Mouse (Mus musculus) embryonic stem cell, embryonic (primary cell): ENCODE measurements around the gene Rgs3.

Source experiments
- CTCF ChIA-PET, 4 experiments: fragments of 300-600 bp in 2 of 4; fragments of 350-600 bp in 2 of 4; sonication (Branson Sonifier 250); formaldehyde crosslinking; loops; one replicate each; lab custom pipeline; 2022; ENCODE audit warnings: inconsistent platforms in 2 of 4; lab: Charles Lee
- POLR2A ChIA-PET, 4 experiments: fragments of 300-600 bp in 2 of 4; fragments of 350-600 bp in 2 of 4; sonication (Branson Sonifier 250); formaldehyde crosslinking; loops; one replicate each; lab custom pipeline; 2022; ENCODE audit warnings: antibody characterized with exemption in 4 of 4, inconsistent platforms in 1 of 4; lab: Charles Lee

The Rgs3 gene

GRCm38 (mm10) chr4:62626228-62627026 lies 66.8 kb downstream of the Rgs3 start:
- ChIA-PET CTCF (no interaction called here), POLR2A (interaction anchor here in 2 of 4 experiments (0.9 to 2.1 kb wide), 10 partner anchors 10 to 125 kb away, joined by 3 to 10 read pairs (median 4); no protein-coding TSS in a partner anchor)

DNA sequence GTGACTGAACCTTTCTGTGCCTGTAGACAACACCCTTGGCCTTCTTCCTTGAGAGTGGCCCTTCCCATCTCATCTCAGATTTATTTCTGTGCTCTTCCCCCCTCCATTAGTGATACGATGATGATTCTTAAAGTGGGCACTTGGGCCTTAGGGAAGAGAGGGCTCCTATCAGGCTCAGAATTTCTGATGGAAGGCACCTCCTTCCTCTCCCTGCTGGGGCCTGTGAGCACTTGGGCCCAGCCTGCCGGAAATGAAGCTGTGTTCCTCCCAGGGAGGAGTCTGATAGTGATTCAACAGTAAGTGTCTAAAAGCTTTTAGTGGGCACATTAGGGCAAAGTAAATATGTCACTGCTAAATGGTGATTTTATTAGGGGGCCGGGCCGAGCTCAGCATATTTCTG lies 67.7 kb downstream of the Rgs3 start:
- ChIA-PET CTCF (no interaction called here), POLR2A (interaction anchor here in 2 of 4 experiments (0.6 to 4.3 kb wide), 8 partner anchors 11 to 125 kb away, joined by 3 to 28 read pairs (median 3); no protein-coding TSS in a partner anchor)

- ChIA-PET POLR2A (interaction anchor here in 2 of 4 experiments (0.6 to 4.3 kb wide), 13 partner anchors 10 to 263 kb away, joined by 3 to 28 read pairs (median 4); partner anchors contain the start of genes 4933430I17Rik (in 1 of the 2) and Pole3 (in 1 of the 2)), CTCF (interaction anchor here in 2 of 4 experiments (0.6 to 0.7 kb wide), 3 partner anchors 32 to 44 kb away, joined by 3 to 6 read pairs (median 4); no protein-coding TSS in a partner anchor)
These were observed 68.9 kb downstream of the Rgs3 start for GRCm38 (mm10) chr4:62628547-62628946.

- ChIA-PET POLR2A (interaction anchor here in 2 of 4 experiments (0.6 to 4.3 kb wide), 14 partner anchors 11 to 105 kb away, joined by 3 to 28 read pairs (median 4); partner anchors contain the start of genes 4933430I17Rik (in 2 of the 2) and Pole3 (in 2 of the 2)), CTCF (interaction anchor here in 2 of 4 experiments (0.6 to 0.7 kb wide), 3 partner anchors 9 to 151 kb away, joined by 3 to 8 read pairs (median 6); no protein-coding TSS in a partner anchor)
These were observed 69.8 kb downstream of the Rgs3 start for GRCm38 (mm10) chr4:62629461-62629860.

- POLR2A ChIA-PET: interaction anchor here in 2 of 4 experiments (1.1 to 4.3 kb wide), 12 partner anchors 9 to 105 kb away, joined by 3 to 28 read pairs (median 4); partner anchors contain the start of genes 4933430I17Rik (in 1 of the 2) and Pole3 (in 1 of the 2)
- CTCF ChIA-PET: interaction anchor here in 2 of 4 experiments (0.6 to 1.1 kb wide), 3 partner anchors 10 to 151 kb away, joined by 3 to 8 read pairs (median 3); no protein-coding TSS in a partner anchor
These were observed 70.3 kb downstream of the Rgs3 start for GRCm38 (mm10) chr4:62629905-62630304.

GRCm38 (mm10) chr4:62633243-62633642 lies 73.6 kb downstream of the Rgs3 start:
- ChIA-PET CTCF (interaction anchor here in 1 of 4 experiments (0.7 kb wide), 1 partner anchor 341 kb away, joined by 10 read pairs; no protein-coding TSS in a partner anchor), POLR2A (interaction anchor here in 1 of 4 experiments (1.8 to 2.4 kb wide), 2 partner anchors 17 to 22 kb away, joined by 7 to 9 read pairs; no protein-coding TSS in a partner anchor)

GRCm38 (mm10) chr4:62634054-62634591 lies 74.5 kb downstream of the Rgs3 start:
- ChIA-PET CTCF (interaction anchor here in 1 of 4 experiments (0.6 to 1.4 kb wide), 3 partner anchors 34 to 127 kb away, joined by 3 to 5 read pairs (median 4); no protein-coding TSS in a partner anchor), POLR2A (interaction anchor here in 3 of 4 experiments (0.6 to 2.4 kb wide), 12 partner anchors 10 to 274 kb away, joined by 3 to 15 read pairs (median 4); partner anchors contain the start of genes Fkbp15 (in 1 of the 3) and Slc31a1 (in 1 of the 3))

DNA sequence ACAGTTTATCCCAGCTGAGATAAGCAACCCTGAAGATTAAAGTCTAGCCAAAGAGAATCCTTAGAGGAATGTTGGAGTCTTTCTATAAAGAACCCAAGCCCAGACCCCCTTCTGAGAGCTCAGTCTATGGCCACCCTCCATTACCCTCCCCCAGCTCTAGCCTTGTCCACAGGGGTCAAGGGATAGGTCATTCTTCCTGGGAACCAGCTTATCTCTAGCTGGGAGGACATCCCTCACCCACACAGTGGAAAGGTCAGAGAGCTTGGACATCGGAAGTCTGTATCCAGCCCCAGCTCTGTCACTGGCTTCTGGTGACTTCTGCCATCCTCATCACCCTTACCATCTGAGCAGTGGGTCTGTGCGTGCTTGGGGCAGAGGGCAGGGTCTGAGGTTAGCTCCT lies 75.2 kb downstream of the Rgs3 start:
- ChIA-PET CTCF (interaction anchor here in 1 of 4 experiments (0.8 to 1.4 kb wide), 2 partner anchors 52 to 127 kb away, joined by 3 to 4 read pairs; no protein-coding TSS in a partner anchor), POLR2A (interaction anchor here in 3 of 4 experiments (0.6 to 2.4 kb wide), 14 partner anchors 9 to 274 kb away, joined by 3 to 15 read pairs (median 3); partner anchors contain the start of genes Fkbp15 (in 1 of the 3) and Slc31a1 (in 1 of the 3))

DNA sequence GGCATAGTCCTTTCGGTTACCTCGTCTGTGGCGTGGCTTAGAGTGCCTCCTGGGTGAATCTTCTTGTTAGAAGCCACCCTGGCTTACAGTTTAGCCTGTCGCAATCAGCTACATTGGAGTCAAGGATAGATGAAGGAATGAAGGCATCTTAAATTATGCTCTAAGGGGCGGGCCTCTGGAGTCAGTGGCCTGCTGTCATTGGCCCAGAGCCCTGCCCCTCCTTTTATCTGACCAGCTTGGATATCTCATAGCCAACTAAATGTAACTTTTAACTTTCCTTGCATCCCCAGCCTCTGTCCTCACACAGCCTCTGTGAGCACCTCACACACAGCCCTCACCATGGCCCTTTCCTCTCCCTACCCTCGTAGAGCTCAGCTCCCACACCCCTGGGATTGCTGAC lies 76.4 kb downstream of the Rgs3 start:
- ChIA-PET CTCF (no interaction called here), POLR2A (interaction anchor here in 1 of 4 experiments (0.7 kb wide), 1 partner anchor 276 kb away, joined by 3 read pairs; the partner anchor contains the start of genes Fkbp15 and Slc31a1)

DNA sequence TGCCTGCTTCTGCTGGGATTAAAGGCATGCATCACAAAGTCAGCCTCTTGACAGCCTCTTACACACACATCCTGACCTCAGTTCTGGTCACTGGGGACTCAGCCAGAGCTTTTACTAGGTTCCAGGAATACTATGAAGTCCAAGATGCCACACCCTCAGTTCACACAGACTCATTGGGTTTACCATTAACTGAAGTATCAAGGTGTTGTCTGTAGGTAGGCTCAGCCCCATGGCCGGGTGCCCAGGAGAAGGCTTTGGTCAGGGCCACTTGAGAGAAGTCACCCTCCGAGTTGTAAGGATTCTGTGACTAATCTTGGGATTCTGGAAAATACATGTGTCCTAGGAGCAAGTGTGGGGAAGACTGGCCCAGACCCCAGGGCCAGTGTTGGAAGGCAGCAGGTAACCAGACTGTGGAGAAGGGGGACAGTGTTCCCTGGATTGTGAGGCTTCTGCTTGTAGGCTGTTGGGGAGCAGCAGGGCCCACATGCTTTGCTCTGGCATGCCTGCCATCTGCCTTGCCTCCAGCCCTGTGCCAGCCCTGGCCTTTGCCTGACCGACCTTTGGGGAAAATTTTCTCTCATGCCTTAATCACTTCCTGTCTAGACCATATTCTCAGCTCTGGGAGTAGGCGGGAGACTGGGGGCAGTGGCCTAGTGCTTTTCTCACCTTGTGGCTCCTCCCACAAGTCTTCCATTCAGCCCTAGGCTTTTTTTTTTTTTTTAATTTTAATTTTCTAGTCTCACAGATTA lies 78.4 kb downstream of the Rgs3 start:
- ChIA-PET CTCF (interaction anchor here in 1 of 4 experiments (1.3 kb wide), 1 partner anchor 26 kb away, joined by 4 read pairs; no protein-coding TSS in a partner anchor), POLR2A (interaction anchor here in 3 of 4 experiments (0.7 to 1.1 kb wide), 4 partner anchors 8 to 55 kb away, joined by 3 to 6 read pairs (median 4); no protein-coding TSS in a partner anchor)

DNA sequence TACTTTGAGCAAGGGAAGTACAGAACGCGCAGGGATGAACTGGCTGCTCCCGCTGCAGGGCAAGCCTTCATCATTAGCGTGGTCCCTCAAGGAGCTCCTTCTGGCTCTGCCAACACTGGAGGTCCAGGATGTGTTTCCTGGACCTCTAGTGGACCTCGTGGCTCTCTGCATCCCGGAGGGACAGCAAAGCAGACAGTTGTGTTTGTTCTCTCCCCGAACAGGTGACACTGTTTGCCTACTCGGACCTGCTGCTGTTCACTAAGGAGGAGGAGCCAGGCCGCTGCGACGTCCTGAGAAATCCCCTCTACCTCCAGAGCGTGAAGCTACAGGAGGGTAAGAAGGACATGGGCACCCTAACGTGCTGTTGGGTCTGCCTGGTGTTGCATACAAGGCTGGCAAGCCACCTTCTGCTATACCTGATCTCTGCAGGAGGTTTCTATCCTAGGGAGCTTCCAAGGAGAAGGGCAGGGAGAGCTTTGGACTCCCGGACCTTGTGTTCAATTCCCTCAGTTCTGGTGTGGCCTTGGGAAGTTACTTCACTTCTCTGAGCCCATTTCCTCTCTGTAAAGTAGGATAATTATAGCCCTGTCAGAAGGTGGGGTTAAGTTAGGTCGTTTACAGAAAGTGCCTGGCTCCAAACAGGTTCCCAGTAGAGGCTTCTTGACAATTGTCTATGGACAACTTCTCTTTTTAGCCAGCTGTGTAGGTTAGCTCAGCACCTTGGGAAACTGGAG lies 81.0 kb downstream of the Rgs3 start:
- POLR2A ChIA-PET: interaction anchor here (0.6 to 14.1 kb wide), 20 partner anchors 9 to 280 kb away, joined by 3 to 112 read pairs (median 4); partner anchors contain the start of genes 4933430I17Rik (in 1 of the 4), Fkbp15 (in 1 of the 4), Pole3 (in 1 of the 4) and Slc31a1 (in 1 of the 4)
- CTCF ChIA-PET: interaction anchor here in 1 of 4 experiments (1.3 to 1.5 kb wide), 3 partner anchors 17 to 57 kb away, joined by 3 to 4 read pairs (median 4); no protein-coding TSS in a partner anchor

GRCm38 (mm10) chr4:62641230-62641589 lies 81.6 kb downstream of the Rgs3 start:
- CTCF ChIA-PET: interaction anchor here in 2 of 4 experiments (0.7 to 1.5 kb wide), 4 partner anchors 17 to 56 kb away, joined by 3 to 4 read pairs (median 4); no protein-coding TSS in a partner anchor

GRCm38 (mm10) chr4:62641656-62642055 lies 82.0 kb downstream of the Rgs3 start:
- POLR2A ChIA-PET: interaction anchor here in 3 of 4 experiments (0.6 to 14.1 kb wide), 13 partner anchors 8 to 109 kb away, joined by 3 to 112 read pairs (median 4); no protein-coding TSS in a partner anchor
- CTCF ChIA-PET: interaction anchor here in 2 of 4 experiments (0.7 to 1.3 kb wide), 2 partner anchors 52 kb away, joined by 3 to 4 read pairs; no protein-coding TSS in a partner anchor

More at GRCm38 (mm10) chr4:62641230-62641589, 81.6 kb downstream of the Rgs3 start:
- POLR2A ChIA-PET: interaction anchor here (0.6 to 14.1 kb wide), 15 partner anchors 9 to 110 kb away, joined by 3 to 112 read pairs (median 4); no protein-coding TSS in a partner anchor

- POLR2A ChIA-PET: interaction anchor here in 2 of 4 experiments (0.7 to 14.1 kb wide), 8 partner anchors 9 to 283 kb away, joined by 3 to 112 read pairs (median 3); partner anchors contain the start of genes Fkbp15 (in 1 of the 2) and Slc31a1 (in 1 of the 2)
- CTCF ChIA-PET: interaction anchor here in 1 of 4 experiments (1.5 to 1.8 kb wide), 2 partner anchors 85 to 121 kb away, joined by 3 to 4 read pairs; no protein-coding TSS in a partner anchor
These were observed 83.8 kb downstream of the Rgs3 start for GRCm38 (mm10) chr4:62643401-62643800.

DNA sequence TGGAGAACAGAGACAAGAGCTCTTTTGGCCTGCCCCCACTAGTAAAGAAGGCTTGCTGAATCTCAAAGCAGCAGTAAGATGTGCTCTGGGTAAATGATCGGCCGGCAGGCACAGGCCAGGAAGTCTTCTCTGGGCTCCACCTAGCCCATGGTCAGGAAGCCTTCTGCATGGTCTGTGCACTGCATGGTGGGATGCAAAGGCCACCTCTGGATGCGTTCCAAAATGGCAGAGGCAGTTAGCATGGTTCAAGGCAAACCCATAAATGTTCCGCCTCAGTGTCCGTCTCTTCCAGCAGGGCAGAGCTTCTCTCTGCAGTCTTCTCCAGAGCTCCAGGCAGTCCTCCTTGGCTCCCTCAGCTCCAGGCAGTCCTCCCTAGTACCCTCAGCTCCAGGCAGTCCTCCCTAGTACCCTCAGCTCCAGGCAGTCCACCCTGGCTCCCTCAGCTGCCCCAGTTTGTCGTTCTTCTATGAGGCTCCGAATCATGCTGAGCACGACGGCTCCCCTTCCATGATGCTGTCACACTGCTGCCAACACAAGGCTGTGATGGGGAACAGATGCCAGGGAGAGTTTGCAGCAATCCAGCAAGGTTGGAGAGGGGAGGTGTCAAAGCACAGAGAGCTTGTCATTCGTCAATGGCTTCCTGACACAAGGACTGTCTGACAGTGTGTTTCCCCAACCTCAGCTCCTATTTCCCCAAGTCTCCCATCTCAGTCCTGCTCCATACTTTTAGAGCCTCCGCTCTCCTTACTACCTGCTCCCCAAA lies 84.6 kb downstream of the Rgs3 start:
- ChIA-PET POLR2A (interaction anchor here in 2 of 4 experiments (1.1 to 14.1 kb wide), 8 partner anchors 10 to 284 kb away, joined by 3 to 112 read pairs (median 4); partner anchors contain the start of genes Fkbp15 (in 1 of the 2) and Slc31a1 (in 1 of the 2)), CTCF (interaction anchor here in 1 of 4 experiments (0.6 kb wide), 1 partner anchor 12 kb away, joined by 3 read pairs; no protein-coding TSS in a partner anchor)
